ENCODE assay signal across 9 mouse cellular contexts in genomic region chr13:19438040-19438439, GRCm38 (mm10). TPM values are rescaled to one million over a fixed set of nuclear protein-coding genes. Genes with fewer than 3 reads are reported as not detected.
DNase-seq lines count a peak whose midpoint lies in the region; ATAC-seq and TF ChIP-seq lines count a peak whose summit lies in the region.
"Had no signal": no experiment of that assay in that cellular context is flagged by ENCODE, and none has a peak within 500 bp of the region (broad histone marks: within the 10 kb centered on the region; RNA-seq: fewer than 3 reads in every experiment).

No protein-coding gene starts in this region.

- H3K27me3 ChIP-seq in cerebellum, adult 2 months (ENCODE audit: control insufficient read depth, insufficient read depth, low read length), result no peaks in the 10 kb centered on the region
- H3K27me3 ChIP-seq: hindbrain, embryonic 15.5 days had no signal

- intact Hi-C loops in left cerebral cortex, postnatal 25 days (cut with DNase I), result no loop called here

- no peak overlapping the region for H3K27ac ChIP-seq in cerebellum, adult 2 months (ENCODE audit: insufficient read depth, low read length)
- H3K27ac ChIP-seq: hindbrain, embryonic 15.5 days had no signal

- no peaks in the 10 kb centered on the region for H3K4me1 ChIP-seq in cerebellum, adult 2 months (ENCODE audit: control insufficient read depth, insufficient read depth, low read length)
- H3K4me1 ChIP-seq: hindbrain, embryonic 15.5 days had no signal

- TF ChIP-seq CTCF in cerebellum, adult 2 months (IDR thresholded peaks at IDR 0.05; ENCODE audit: borderline replicate concordance, insufficient read depth, low read depth, low read length), result peak; percentile 37; the same call in 1 of the 2 replicates

- 54% methylated on average over 10 of the region's 10 CpGs for WGBS in cerebellum, adult 2 months

- no peak for TF ChIP-seq POLR2A in cerebellum, adult 2 months (IDR thresholded peaks at IDR 0.05; ENCODE audit: borderline replicate concordance, insufficient read depth, low read length)

- no peak for ATAC-seq in erythroid progenitor cell, adult 5-6 weeks (replicated peaks; ENCODE audit: low FRiP score, poor library complexity, severe bottlenecking)

- DNase-seq in left cerebral cortex, postnatal 25 days (ENCODE audit: low spot score in 2 of 2), result peak; percentile 12 to 15
- DNase-seq in left cerebral cortex, adult 11 months (ENCODE audit: low spot score), result no peak
- peak; percentile 6 for DNase-seq in ES-CJ7 (ENCODE audit: low read depth, low spot score)
- peak; percentile 28 to 58 for DNase-seq in cerebellum, adult 2 months
- peak; percentile 19 for DNase-seq in layer of hippocampus, postnatal 14 days (ENCODE audit: low spot score in 2 of 2)
- DNase-seq in urinary bladder, postnatal 4 days (ENCODE audit: low spot score in 2 of 2), result no peak
- DNase-seq in right cerebral cortex, postnatal 10 days (ENCODE audit: low spot score in 2 of 2), result no peak

- peak overlapping the region; percentile 46 for H3K4me3 ChIP-seq in cerebellum, adult 2 months (replicated peaks; ENCODE audit: insufficient read depth, low read depth, low read length)
- H3K4me3 ChIP-seq: hindbrain, embryonic 15.5 days had no signal

RNA-seq across cellular contexts. Expression of gene Stard3nl, which starts 42.4 kb away (rescaled TPM):
- total RNA-seq in left cerebral cortex, postnatal 25 days (2021), result 10 to 100 TPM; 59.7 to 62.5 TPM
- 85.8 and 86.2 TPM in 2 replicates for polyA plus RNA-seq in cerebellum, adult 2 months (2012; rRNA removed)
- 10 to 100 TPM; 68.7 to 72.1 TPM for total RNA-seq in layer of hippocampus, postnatal 14 days (2021)
- 12.6 and 56.6 TPM in 2 replicates for total RNA-seq in erythroid progenitor cell, adult 5-6 weeks (2015; ENCODE audit: low replicate concordance)
- 5.7 and 6.5 TPM in 2 replicates for total RNA-seq in erythroid progenitor cell, adult 5-6 weeks (2017; ENCODE audit: low replicate concordance)

Comparison
In these comparisons a context has a peak if more than half of its experiments do, and no peak if none do; other contexts are left out.
1. DNase-seq: peak in left cerebral cortex, postnatal 25 days (2 of 2), ES-CJ7 (single experiment), cerebellum, adult 2 months (2 of 2) and layer of hippocampus, postnatal 14 days (2 of 2); none in left cerebral cortex, adult 11 months (single experiment), urinary bladder, postnatal 4 days (0 of 2) and right cerebral cortex, postnatal 10 days (0 of 2).